Mouse (Mus musculus): ENCODE results near the gene Cass4.

The Cass4 gene

GRCm38 (mm10) chr2:172440640-172441005 lies 47.0 kb downstream of the Cass4 start:
- no peak for DNase-seq (ENCODE audit: low spot score)

GRCm38 (mm10) chr2:172441176-172441575 lies 47.6 kb downstream of the Cass4 start:
- no peak for DNase-seq (ENCODE audit: low spot score)

GRCm38 (mm10) chr2:172445617-172446016 lies 52.0 kb downstream of the Cass4 start:
- DNase-seq (ENCODE audit: low spot score), result no peak

- DNase-seq (ENCODE audit: low spot score), result no peak
Measured at GRCm38 (mm10) chr2:172447317-172447716, 53.7 kb downstream of the Cass4 start.

GRCm38 (mm10) chr2:172448329-172448728 lies 54.7 kb downstream of the Cass4 start:
- no peak for DNase-seq (ENCODE audit: low spot score)

- no peak for DNase-seq (ENCODE audit: low spot score)
Measured at GRCm38 (mm10) chr2:172450640-172451039, 57.0 kb downstream of the Cass4 start.

- no peak for DNase-seq (ENCODE audit: low spot score)
Measured at GRCm38 (mm10) chr2:172452031-172452430, 58.4 kb downstream of the Cass4 start.

- DNase-seq (ENCODE audit: low spot score), result no peak
Measured at GRCm38 (mm10) chr2:172452458-172452857, 58.9 kb downstream of the Cass4 start.

GRCm38 (mm10) chr2:172458496-172458895 lies 64.9 kb downstream of the Cass4 start, which contains the start of gene Gcnt7:
Gene Gcnt7, minus strand, starts transcription at chr2:172458596.
- no peak for DNase-seq (ENCODE audit: low spot score)

GRCm38 (mm10) chr2:172460647-172461046 lies 67.1 kb downstream of the Cass4 start:
- DNase-seq (ENCODE audit: low spot score), result no peak

GRCm38 (mm10) chr2:172462813-172463212 lies 69.2 kb downstream of the Cass4 start:
- no peak for DNase-seq (ENCODE audit: low spot score)

GRCm38 (mm10) chr2:172466427-172467132 lies 73.0 kb downstream of the Cass4 start:
- no peak for DNase-seq (ENCODE audit: low spot score)

GRCm38 (mm10) chr2:172467206-172467605 lies 73.6 kb downstream of the Cass4 start:
- DNase-seq (ENCODE audit: low spot score), result no peak

GRCm38 (mm10) chr2:172468346-172468819 lies 74.8 kb downstream of the Cass4 start:
- peak; percentile 28 for DNase-seq (ENCODE audit: low spot score)

- DNase-seq (ENCODE audit: low spot score), result no peak
Measured at GRCm38 (mm10) chr2:172472318-172472717, 78.7 kb downstream of the Cass4 start, which contains the start of gene Fam209. Gene Fam209, plus strand, starts transcription at chr2:172472520.

- DNase-seq (ENCODE audit: low spot score), result no peak
Measured at GRCm38 (mm10) chr2:172473591-172473990, 80.0 kb downstream of the Cass4 start.

- DNase-seq (ENCODE audit: low spot score), result no peak
Measured at GRCm38 (mm10) chr2:172474970-172475369, 81.4 kb downstream of the Cass4 start.

GRCm38 (mm10) chr2:172476707-172477260 lies 83.2 kb downstream of the Cass4 start:
- DNase-seq (ENCODE audit: low spot score), result no peak

- DNase-seq (ENCODE audit: low spot score), result no peak
Measured at GRCm38 (mm10) chr2:172477350-172477749, 83.8 kb downstream of the Cass4 start.

GRCm38 (mm10) chr2:172477860-172478259 lies 84.3 kb downstream of the Cass4 start:
- DNase-seq (ENCODE audit: low spot score), result no peak

- DNase-seq (ENCODE audit: low spot score), result no peak
Measured at GRCm38 (mm10) chr2:172480296-172480695, 86.7 kb downstream of the Cass4 start.

GRCm38 (mm10) chr2:172481654-172482385 lies 88.2 kb downstream of the Cass4 start:
- no peak for DNase-seq (ENCODE audit: low spot score)

Measured in ovary, adult 18-20 months (tissue).